Mouse (Mus musculus) layer of hippocampus, adult 18-20 months (tissue): ENCODE results near the gene Ppia. TPM values are rescaled to one million over a fixed set of nuclear protein-coding genes. Genes with fewer than 3 reads are reported as not detected.
"Not testable (repeated sequence)": the region's sequence is repeated elsewhere in the genome, so short reads cannot be mapped to it uniquely, and the experiment has no call there.

Source experiments
- DNase-seq, 2 experiments: peaks; one replicate each; pipeline ENCODE4 v3.0.0; 2022; ENCODE audit warnings: low spot score in 2 of 2
- microRNA-seq, 2 experiments: library from miRNA; unstranded; fragments of <30 nt; microRNA quantifications; one replicate each; pipeline ENCODE4 v1.2.0; 2021
- total RNA-seq, 2 experiments: library from RNA; stranded (reverse); gene quantifications; 2 replicates each; pipeline ENCODE4 v1.2.3; 2021

Gene Ppia
- total RNA-seq, 2 experiments from 2014 or later: 1,682 to 1,687 TPM

GRCm38 (mm10) chr11:6437667-6438066, 22.4 kb downstream of the Ppia start:
- no peak for DNase-seq

- no peak for DNase-seq
Observed at GRCm38 (mm10) chr11:6440171-6440570, 24.9 kb downstream of the Ppia start.

DNA sequence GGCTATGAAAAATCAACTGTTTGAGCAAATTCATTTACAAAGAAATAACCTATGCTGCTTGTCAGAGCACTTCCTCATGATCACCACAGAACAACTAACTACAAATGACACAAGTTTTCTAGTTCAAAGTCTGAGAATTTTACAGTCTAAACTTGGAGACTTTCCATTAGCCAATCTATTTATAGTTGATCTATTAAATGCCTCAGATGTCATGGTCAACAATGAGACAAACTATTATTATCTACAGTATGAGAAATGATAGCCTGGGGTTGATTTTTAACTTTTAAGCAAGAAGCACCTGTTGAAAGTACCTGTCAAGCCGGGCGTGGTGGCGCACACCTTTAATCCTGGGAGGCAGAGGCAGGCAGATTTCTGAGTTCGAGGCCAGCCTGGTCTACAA, 27.3 kb downstream of the Ppia start:
- no peak for DNase-seq

DNA sequence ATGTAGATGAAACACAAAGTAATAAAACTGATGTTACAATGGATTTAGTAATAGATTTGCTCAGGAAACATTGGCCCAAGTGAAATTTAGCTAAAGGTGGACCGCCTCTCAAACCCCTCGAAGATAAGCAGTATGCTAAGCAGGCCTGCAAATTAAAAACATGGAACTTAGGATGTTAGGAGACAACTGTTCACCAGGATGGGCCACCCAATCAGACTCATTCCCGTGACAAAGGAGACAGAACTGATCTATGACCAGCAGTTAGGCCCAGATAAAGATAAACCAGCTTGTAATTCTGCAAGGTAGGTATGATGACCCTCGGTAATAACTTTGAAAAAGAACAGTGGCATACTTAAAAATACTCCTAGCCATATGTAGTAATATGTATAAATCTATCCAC, 27.9 kb downstream of the Ppia start:
- DNase-seq: no peak

DNA sequence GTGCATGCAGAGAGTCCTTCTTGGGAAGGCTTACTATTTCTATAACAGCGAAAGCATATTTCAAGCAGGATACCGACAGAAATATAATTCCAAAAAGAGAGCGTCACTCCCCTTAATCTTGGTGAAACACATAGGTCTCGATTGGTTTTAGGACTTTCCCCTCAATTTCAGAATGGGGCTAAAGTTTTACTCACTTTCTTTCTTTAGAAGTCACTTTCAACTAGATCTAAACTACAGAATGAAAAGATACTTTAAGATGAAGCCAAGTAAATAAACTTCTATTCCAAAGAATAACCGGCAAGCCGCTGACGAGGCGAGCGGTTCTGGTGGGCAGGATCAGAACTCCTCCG, 28.5 kb downstream of the Ppia start:
- no peak for DNase-seq

GRCm38 (mm10) chr11:6444077-6444853, 29.0 kb downstream of the Ppia start, which contains the start of gene H2afv:
Gene H2afv (minus strand): TSS chr11:6444443.
- peak; percentile 99 to 100 for DNase-seq

GRCm38 (mm10) chr11:6445441-6445840, 30.2 kb downstream of the Ppia start:
- no peak for DNase-seq

DNA sequence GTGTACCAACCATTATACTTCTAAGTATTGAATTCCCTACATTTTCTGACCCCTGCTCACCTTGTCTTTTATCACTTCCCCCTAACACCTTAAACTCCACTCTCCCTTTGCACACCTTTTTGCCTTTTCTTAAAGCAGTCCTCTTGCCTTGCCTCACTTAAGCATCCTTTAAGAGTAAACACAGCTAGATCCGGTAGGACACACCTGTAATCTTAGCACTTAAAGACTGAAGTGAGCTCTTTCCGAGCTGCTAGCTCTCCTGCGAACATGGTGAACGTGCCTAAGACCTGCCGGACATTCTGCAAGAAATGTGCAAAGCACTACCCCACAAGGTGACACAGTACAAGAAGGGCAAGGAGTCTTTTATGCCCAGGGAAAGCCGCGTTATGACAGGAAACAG, 30.7 kb downstream of the Ppia start:
- DNase-seq: no peak

DNA sequence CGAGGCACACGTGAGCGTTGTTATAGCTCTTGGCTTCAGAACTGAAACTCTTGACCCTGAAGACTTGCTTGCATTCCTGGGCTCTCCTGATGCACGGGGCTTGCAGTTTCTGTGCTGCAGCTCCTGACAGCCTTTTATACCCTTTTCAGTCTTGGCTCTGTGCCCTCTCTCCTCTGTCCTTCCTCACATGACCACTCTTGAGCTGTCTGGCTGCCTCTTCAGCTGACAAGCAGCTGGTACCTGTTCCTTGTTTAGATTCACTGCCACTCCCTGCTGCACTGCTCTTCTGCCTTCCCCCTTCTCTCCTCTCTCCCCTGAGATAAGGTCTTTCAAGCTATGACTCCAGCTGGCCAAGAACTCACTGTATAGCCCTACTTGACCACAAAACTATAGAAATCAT, 32.2 kb downstream of the Ppia start:
- no peak for DNase-seq

DNA sequence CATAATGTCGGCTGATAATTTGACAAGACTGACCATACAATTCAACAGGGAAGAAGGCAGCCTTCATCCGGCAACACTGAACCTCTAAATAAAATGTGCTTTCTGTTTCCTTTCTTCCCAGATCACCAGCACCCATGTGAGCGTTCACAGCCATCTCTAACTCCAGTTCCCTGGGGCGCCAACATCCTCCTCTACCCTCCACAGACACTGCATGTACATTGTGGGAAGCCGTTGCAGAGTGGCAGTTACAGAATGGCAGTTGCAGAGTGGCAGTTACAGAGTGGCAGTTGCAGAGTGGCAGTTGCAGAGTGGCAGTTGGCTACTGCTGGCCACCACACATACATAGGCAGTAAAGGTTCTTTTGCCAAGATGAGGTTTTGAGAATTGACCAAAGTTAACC, 32.9 kb downstream of the Ppia start:
- DNase-seq: not testable (repeated sequence)

- no peak for DNase-seq
Observed at GRCm38 (mm10) chr11:6456083-6456482, 40.8 kb downstream of the Ppia start.

- no peak for DNase-seq
Observed at GRCm38 (mm10) chr11:6463159-6463837, 48.1 kb downstream of the Ppia start.

GRCm38 (mm10) chr11:6465122-6465521, 49.9 kb downstream of the Ppia start:
- DNase-seq: peak; percentile 22 to 66

DNA sequence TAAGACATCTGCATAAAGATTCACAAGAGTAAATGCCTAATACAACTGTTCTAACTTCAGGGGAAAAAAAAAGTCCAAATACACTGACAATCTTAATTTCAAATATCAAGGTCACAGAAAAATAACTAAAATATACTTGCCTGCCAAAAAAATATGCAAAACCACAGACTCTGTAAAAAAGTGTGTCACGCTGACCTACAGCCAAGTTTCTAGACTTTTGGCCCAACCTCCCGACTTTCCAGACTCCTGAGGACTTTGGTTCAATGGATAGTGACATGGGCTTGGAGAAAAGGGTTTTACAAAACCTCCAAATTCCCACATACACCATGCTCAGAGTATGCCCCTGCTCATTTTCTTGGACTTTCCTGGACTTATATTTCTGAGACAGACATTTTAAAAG, 53.3 kb downstream of the Ppia start:
- no peak for DNase-seq

Small RNA genes lying within 50 kb of the gene (microRNA-seq; reads per million reads assigned to microRNA genes)
- 0 reads per million in 2 experiments for gene Mir7651

Other genes starting within 250 kb of the Ppia start
- gene A730071L15Rik, start 215.4 kb upstream of the Ppia start, total RNA-seq: not detected
- 100 to 1,000 TPM; 118 to 121 TPM for gene Nudcd3, start 215.0 kb upstream of the Ppia start, total RNA-seq
- gene Npc1l1, start 185.3 kb upstream of the Ppia start, total RNA-seq: under 1 TPM; 0.20 to 0.32 TPM
- 10 to 100 TPM; 42.2 to 46.8 TPM for gene Ddx56, start 147.7 kb upstream of the Ppia start, total RNA-seq
- gene Tmed4, start 140.6 kb upstream of the Ppia start, total RNA-seq: 100 to 1,000 TPM; 109 to 114 TPM
- 100 to 1,000 TPM; 212 to 218 TPM for gene Ogdh, start 123.8 kb upstream of the Ppia start, total RNA-seq
- 100 to 1,000 TPM; 169 to 174 TPM for gene Zmiz2, start 26.4 kb upstream of the Ppia start, total RNA-seq
- gene H2afv, start 29.0 kb downstream of the Ppia start, total RNA-seq: 10 to 100 TPM; 36.3 to 45.4 TPM
- gene Purb, start 60.5 kb downstream of the Ppia start, total RNA-seq: 100 to 1,000 TPM; 229 to 239 TPM
- under 1 TPM; 0.43 to 0.57 TPM for gene Myo1g, start 105.5 kb downstream of the Ppia start, total RNA-seq
- gene Ccm2, start 131.4 kb downstream of the Ppia start, total RNA-seq: 10 to 100 TPM; 53.5 to 54.1 TPM
- gene Nacad, start 190.6 kb downstream of the Ppia start, total RNA-seq: 10 to 100 TPM; 37.5 to 38.6 TPM
- gene Tbrg4, start 210.6 kb downstream of the Ppia start, total RNA-seq: 10 to 100 TPM; 42.6 to 46.8 TPM
- not detected for gene Wap, start 223.2 kb downstream of the Ppia start, total RNA-seq
- gene Ramp3, start 243.1 kb downstream of the Ppia start, total RNA-seq: 1 to 10 TPM; 6.6 to 7.3 TPM